Comparison of ENCODE assay signal across 18 mouse cellular contexts in genomic region chr11:121232706-121233105, GRCm38 (mm10). TPM values are rescaled to one million over a fixed set of nuclear protein-coding genes. Genes with fewer than 3 reads are reported as not detected.
A peak's percentile ranks its signal among the peaks of the same experiment; 100 is the strongest.
DNase-seq lines count a peak whose midpoint lies in the region; ATAC-seq and TF ChIP-seq lines count a peak whose summit lies in the region.
"Had no signal": no experiment of that assay in that cellular context is flagged by ENCODE, and none has a peak within 500 bp of the region (broad histone marks: within the 10 kb centered on the region; RNA-seq: fewer than 3 reads in every experiment).

No protein-coding gene starts in this region.

- WGBS in heart, embryonic 10.5 days: 30% methylated on average over 4 of the region's 4 CpGs
- 30% methylated on average over 4 of the region's 4 CpGs for WGBS in liver, embryonic 12.5 days (ENCODE audit: insufficient replicate concordance)
- WGBS in stomach, postnatal 0 days: 28% methylated on average over 4 of the region's 4 CpGs

- peak overlapping the region; percentile 46; the same call in 1 of the 2 replicates for H3K9ac ChIP-seq in liver, embryonic 12.5 days
- no peak overlapping the region for H3K9ac ChIP-seq in stomach, postnatal 0 days (ENCODE audit: low read length)
- H3K9ac ChIP-seq: hindbrain, embryonic 14.5 days had no signal

- H3K9me3 ChIP-seq in heart, embryonic 10.5 days: no peaks in the 10 kb centered on the region
- no peaks in the 10 kb centered on the region for H3K9me3 ChIP-seq in liver, embryonic 12.5 days (replicated peaks)
- no peaks in the 10 kb centered on the region for H3K9me3 ChIP-seq in stomach, postnatal 0 days (ENCODE audit: control insufficient read depth, low read length)
- H3K9me3 ChIP-seq: forebrain, embryonic 10.5 days; G1E had no signal

- peak overlapping the region; percentile 72; the same call in 1 of the 2 replicates for H3K27ac ChIP-seq in heart, embryonic 10.5 days
- H3K27ac ChIP-seq in liver, embryonic 12.5 days: peak overlapping the region; percentile 72
- peak overlapping the region; percentile 30; the same call in 1 of the 2 replicates for H3K27ac ChIP-seq in stomach, postnatal 0 days (replicated peaks)
- H3K27ac ChIP-seq: forebrain, embryonic 10.5 days; gastrocnemius, adult 2 months; hindbrain, embryonic 14.5 days had no signal

- DNase-seq in heart, embryonic 10.5 days (ENCODE audit: low spot score): no peak
- DNase-seq in heart, postnatal 36 days: no peak
- peak; percentile 14 for DNase-seq in heart, postnatal 4 days
- DNase-seq in heart, postnatal 25 days (ENCODE audit: low spot score): no peak
- DNase-seq in stomach, postnatal 0 days (ENCODE audit: low spot score): peak; percentile 45
- no peak for DNase-seq in layer of hippocampus, adult 9-11 months
- no peak for DNase-seq in lung, postnatal 25 days (ENCODE audit: low spot score)
- DNase-seq: cerebellum, adult 8-10 months; gastrocnemius, adult 2 months; kidney, adult 9 months; kidney, postnatal 25 days; left cerebral cortex, postnatal 4 days; lung, postnatal 36 days; thymus, postnatal 25 days had no signal

- no peak overlapping the region for H3K4me3 ChIP-seq in heart, embryonic 10.5 days
- no peak overlapping the region for H3K4me3 ChIP-seq in liver, embryonic 12.5 days
- H3K4me3 ChIP-seq in stomach, postnatal 0 days (ENCODE audit: low read depth, low read length): no peak overlapping the region
- H3K4me3 ChIP-seq: forebrain, embryonic 10.5 days; gastrocnemius, adult 2 months had no signal

- no peak for ATAC-seq in liver, embryonic 12.5 days
- ATAC-seq in stomach, postnatal 0 days (ENCODE audit: low FRiP score, low TSS enrichment): no peak

- H3K27me3 ChIP-seq in heart, embryonic 10.5 days (ENCODE audit: insufficient read depth, poor library complexity, severe bottlenecking): no peaks in the 10 kb centered on the region
- H3K27me3 ChIP-seq in liver, embryonic 12.5 days (replicated peaks): no peaks in the 10 kb centered on the region
- no peaks in the 10 kb centered on the region for H3K27me3 ChIP-seq in stomach, postnatal 0 days (ENCODE audit: control insufficient read depth, insufficient read depth, low read length)

- TF ChIP-seq EP300 in stomach, postnatal 0 days (optimal IDR thresholded peaks at IDR 0.05): no peak

- H3K4me2 ChIP-seq in liver, embryonic 12.5 days: peak overlapping the region; percentile 8; the same call in 1 of the 2 replicates
- no peak overlapping the region for H3K4me2 ChIP-seq in stomach, postnatal 0 days (replicated peaks; ENCODE audit: low read depth)
- H3K4me2 ChIP-seq: hindbrain, embryonic 14.5 days had no signal

- no peaks in the 10 kb centered on the region; the same call in 1 of the 2 replicates for H3K36me3 ChIP-seq in heart, embryonic 10.5 days
- peaks cover 2% of the 10 kb centered on the region; the same call in 1 of the 2 replicates for H3K36me3 ChIP-seq in liver, embryonic 12.5 days
- H3K36me3 ChIP-seq in stomach, postnatal 0 days (ENCODE audit: control insufficient read depth, insufficient read depth, low read length): no peaks in the 10 kb centered on the region

- TF ChIP-seq CTCF in stomach, postnatal 0 days (IDR thresholded peaks at IDR 0.05; ENCODE audit: low read depth): no peak

- H3K4me1 ChIP-seq in heart, embryonic 10.5 days: peaks cover 42% of the 10 kb centered on the region
- peaks cover 67% of the 10 kb centered on the region for H3K4me1 ChIP-seq in liver, embryonic 12.5 days
- peaks cover 4% of the 10 kb centered on the region; the same call in 1 of the 2 replicates for H3K4me1 ChIP-seq in stomach, postnatal 0 days (replicated peaks; ENCODE audit: control insufficient read depth, insufficient read depth)

- intact Hi-C loops in heart, postnatal 36 days (cut with DNase I): loop anchor here (10.0 kb wide), 1 partner anchor 472 kb away; the partner anchor contains the start of gene Metrnl
- intact Hi-C loops in heart, postnatal 25 days (cut with DNase I): loop anchor here (5.0 kb wide), 1 partner anchor 120 kb away; the partner anchor contains the start of gene Wdr45b

RNA-seq across cellular contexts. Expression of gene Cybc1, which starts 3.6 kb away (rescaled TPM):
- 22.9 and 28.0 TPM in 2 replicates for polyA plus RNA-seq in heart, embryonic 10.5 days (2016; fragmentation: Nextera tagmentation; extraction: Ambion mirVana)
- 10 to 100 TPM in 1 of 2 experiments, 1 to 10 TPM in 1; 7.5 to 10.9 TPM for total RNA-seq in heart, postnatal 36 days (2021)
- total RNA-seq in heart, postnatal 4 days (2021): 10 to 100 TPM; 11.8 to 12.5 TPM
- total RNA-seq in heart, postnatal 25 days (2021): 1 to 10 TPM; 7.8 to 9.5 TPM
- 22.4 and 25.2 TPM in 2 replicates for polyA plus RNA-seq in liver, embryonic 12.5 days (2016; fragmentation: Nextera tagmentation; extraction: Ambion mirVana)
- 26.9 and 27.4 TPM in 2 replicates for polyA plus RNA-seq in stomach, postnatal 0 days (2015; fragmentation: Nextera tagmentation; extraction: Ambion mirVana)

RNA-seq across cellular contexts. Expression of gene Narf, which starts 4.3 kb away (rescaled TPM):
- polyA plus RNA-seq in heart, embryonic 10.5 days (2016; fragmentation: Nextera tagmentation; extraction: Ambion mirVana): 48.6 and 60.0 TPM in 2 replicates
- total RNA-seq in heart, postnatal 36 days (2021): 100 to 1,000 TPM in 1 of 2 experiments, 10 to 100 TPM in 1; 97.1 to 105 TPM
- 10 to 100 TPM; 58.7 to 62.4 TPM for total RNA-seq in heart, postnatal 4 days (2021)
- 100 to 1,000 TPM in 1 of 2 experiments, 10 to 100 TPM in 1; 97.7 to 123 TPM for total RNA-seq in heart, postnatal 25 days (2021)
- 120 and 121 TPM in 2 replicates for polyA plus RNA-seq in liver, embryonic 12.5 days (2016; fragmentation: Nextera tagmentation; extraction: Ambion mirVana)
- polyA plus RNA-seq in stomach, postnatal 0 days (2015; fragmentation: Nextera tagmentation; extraction: Ambion mirVana): 19.3 and 19.8 TPM in 2 replicates

RNA-seq across cellular contexts. Expression of gene Foxk2, which starts 27.1 kb away (rescaled TPM):
- 6.5 and 9.3 TPM in 2 replicates for polyA plus RNA-seq in heart, embryonic 10.5 days (2016; fragmentation: Nextera tagmentation; extraction: Ambion mirVana)
- 10 to 100 TPM; 16.5 to 17.2 TPM for total RNA-seq in heart, postnatal 36 days (2021)
- 10 to 100 TPM; 30.3 to 34.5 TPM for total RNA-seq in heart, postnatal 4 days (2021)
- total RNA-seq in heart, postnatal 25 days (2021): 10 to 100 TPM; 19.1 to 20.0 TPM
- polyA plus RNA-seq in liver, embryonic 12.5 days (2016; fragmentation: Nextera tagmentation; extraction: Ambion mirVana): 6.2 and 6.5 TPM in 2 replicates
- 3.4 and 5.3 TPM in 2 replicates for polyA plus RNA-seq in stomach, postnatal 0 days (2015; fragmentation: Nextera tagmentation; extraction: Ambion mirVana)

RNA-seq across cellular contexts. Expression of gene Ogfod3, which starts 28.2 kb away (rescaled TPM):
- 29.1 and 29.8 TPM in 2 replicates for polyA plus RNA-seq in heart, embryonic 10.5 days (2016; fragmentation: Nextera tagmentation; extraction: Ambion mirVana)
- total RNA-seq in heart, postnatal 36 days (2021): 10 to 100 TPM; 14.7 to 19.1 TPM
- 10 to 100 TPM; 18.7 to 22.2 TPM for total RNA-seq in heart, postnatal 4 days (2021)
- 10 to 100 TPM; 14.5 to 14.6 TPM for total RNA-seq in heart, postnatal 25 days (2021)
- 16.7 and 17.0 TPM in 2 replicates for polyA plus RNA-seq in liver, embryonic 12.5 days (2016; fragmentation: Nextera tagmentation; extraction: Ambion mirVana)
- polyA plus RNA-seq in stomach, postnatal 0 days (2015; fragmentation: Nextera tagmentation; extraction: Ambion mirVana): 22.2 and 23.3 TPM in 2 replicates

RNA-seq across cellular contexts. Expression of gene Hexdc, which starts 28.5 kb away (rescaled TPM):
- 5.3 and 7.6 TPM in 2 replicates for polyA plus RNA-seq in heart, embryonic 10.5 days (2016; fragmentation: Nextera tagmentation; extraction: Ambion mirVana)
- 10 to 100 TPM in 1 of 2 experiments, 1 to 10 TPM in 1; 9.2 to 10.5 TPM for total RNA-seq in heart, postnatal 36 days (2021)
- 10 to 100 TPM; 17.0 to 17.8 TPM for total RNA-seq in heart, postnatal 4 days (2021)
- 10 to 100 TPM; 10.2 to 11.0 TPM for total RNA-seq in heart, postnatal 25 days (2021)
- polyA plus RNA-seq in liver, embryonic 12.5 days (2016; fragmentation: Nextera tagmentation; extraction: Ambion mirVana): 3.5 and 3.7 TPM in 2 replicates
- polyA plus RNA-seq in stomach, postnatal 0 days (2015; fragmentation: Nextera tagmentation; extraction: Ambion mirVana): 5.7 and 6.4 TPM in 2 replicates

Comparison
In these comparisons a context has a peak if more than half of its experiments do, and no peak if none do; other contexts are left out.
1. DNase-seq: peak in heart, postnatal 4 days (single experiment) and stomach, postnatal 0 days (single experiment); none in heart, embryonic 10.5 days (single experiment), heart, postnatal 36 days (0 of 2), heart, postnatal 25 days (single experiment), layer of hippocampus, adult 9-11 months (single experiment) and lung, postnatal 25 days (single experiment).
2. Peak in every context shown above with its lines, with median percentiles within 50 percentile points of each other: H3K27ac ChIP-seq.